Mouse (Mus musculus) forebrain, postnatal 0 days (tissue): ENCODE data around the gene Bid. TPM values are rescaled to one million over a fixed set of nuclear protein-coding genes. Genes with fewer than 3 reads are reported as not detected.
"Not testable (repeated sequence)": the region's sequence is repeated elsewhere in the genome, so short reads cannot be mapped to it uniquely, and the experiment has no call there.

ENCODE experiments used
- ATAC-seq: fragments of 200-750 bp; cut with Nextera tagmentation; 2 replicates; pipeline ENCODE4 v1.8.0; 2017; ENCODE audit warnings: mild to moderate bottlenecking, moderate library complexity
- DNase-seq: peaks from one replicate; pipeline ENCODE4 v3.0.0-alpha.2; 2015
- H3K27ac ChIP-seq: fragments of 300-500 bp; sonication (generic); 2 replicates; pipeline ENCODE4 v1.5.1; 2014; ENCODE audit warnings: low read depth, mild to moderate bottlenecking, antibody characterized with exemption, low read length, moderate library complexity, mixed read lengths
- H3K27me3 ChIP-seq: fragments of 300-500 bp; sonication (generic); 2 replicates; pipeline ENCODE4 v1.6.1; 2014; ENCODE audit warnings: mild to moderate bottlenecking, low read length, mixed read lengths; ENCODE audit not compliant: insufficient read depth
- H3K36me3 ChIP-seq: fragments of 300-500 bp; sonication (generic); 2 replicates; pipeline ENCODE4 v1.6.1; 2014; ENCODE audit warnings: mild to moderate bottlenecking, moderate library complexity; ENCODE audit not compliant: insufficient read depth
- H3K4me1 ChIP-seq: fragments of 300-500 bp; sonication (generic); 2 replicates; pipeline ENCODE4 v1.6.1; 2014; ENCODE audit warnings: antibody characterized with exemption; ENCODE audit not compliant: insufficient read depth
- H3K4me2 ChIP-seq: fragments of 300-500 bp; sonication (generic); 2 replicates; pipeline ENCODE4 v1.6.1; 2014; ENCODE audit warnings: low read depth, mild to moderate bottlenecking, moderate library complexity
- H3K4me3 ChIP-seq: fragments of 300-500 bp; sonication (generic); 2 replicates; pipeline ENCODE4 v1.5.1; 2014; ENCODE audit warnings: low read depth, low read length, mixed read lengths
- H3K9ac ChIP-seq: fragments of 300-500 bp; sonication (generic); 2 replicates; pipeline ENCODE4 v1.6.1; 2014; ENCODE audit warnings: mild to moderate bottlenecking
- H3K9me3 ChIP-seq: fragments of 300-500 bp; sonication (generic); 2 replicates; pipeline ENCODE4 v1.6.1; 2016; ENCODE audit warnings: low read length
- CTCF ChIP-seq: sonication (generic); IDR thresholded peaks from 2 replicates; pipeline ENCODE4 v1.5.1; 2016; ENCODE audit warnings: antibody characterized with exemption, control low read depth, low read depth
- WGBS: fragments of 180-500 bp; shearing (Covaris S2); extraction: QIAGEN DNeasy Blood & Tissue Kit; methylation state at CpG from one replicate; pipeline ENCODE4 v1.1.7; 2014; 5-methylcytosine and 5-hydroxymethylcytosine counted together
- polyA plus RNA-seq: library from polyadenylated mRNA; unstranded; fragments of >200 nt; fragmentation: Nextera tagmentation; extraction: Ambion mirVana; gene quantifications from 2 replicates; pipeline ENCODE4 v1.2.1, GENCODE M21; 2015
- total RNA-seq: library from RNA; depleted of rRNA; stranded (reverse); fragments of >200 nt; gene quantifications from 2 replicates; pipeline ENCODE4 v1.2.3, GENCODE M21; 2014

The Bid gene
- total and polyA plus RNA-seq, 2 experiments from 2014 or later: 26.9 to 44.9 TPM

DNA sequence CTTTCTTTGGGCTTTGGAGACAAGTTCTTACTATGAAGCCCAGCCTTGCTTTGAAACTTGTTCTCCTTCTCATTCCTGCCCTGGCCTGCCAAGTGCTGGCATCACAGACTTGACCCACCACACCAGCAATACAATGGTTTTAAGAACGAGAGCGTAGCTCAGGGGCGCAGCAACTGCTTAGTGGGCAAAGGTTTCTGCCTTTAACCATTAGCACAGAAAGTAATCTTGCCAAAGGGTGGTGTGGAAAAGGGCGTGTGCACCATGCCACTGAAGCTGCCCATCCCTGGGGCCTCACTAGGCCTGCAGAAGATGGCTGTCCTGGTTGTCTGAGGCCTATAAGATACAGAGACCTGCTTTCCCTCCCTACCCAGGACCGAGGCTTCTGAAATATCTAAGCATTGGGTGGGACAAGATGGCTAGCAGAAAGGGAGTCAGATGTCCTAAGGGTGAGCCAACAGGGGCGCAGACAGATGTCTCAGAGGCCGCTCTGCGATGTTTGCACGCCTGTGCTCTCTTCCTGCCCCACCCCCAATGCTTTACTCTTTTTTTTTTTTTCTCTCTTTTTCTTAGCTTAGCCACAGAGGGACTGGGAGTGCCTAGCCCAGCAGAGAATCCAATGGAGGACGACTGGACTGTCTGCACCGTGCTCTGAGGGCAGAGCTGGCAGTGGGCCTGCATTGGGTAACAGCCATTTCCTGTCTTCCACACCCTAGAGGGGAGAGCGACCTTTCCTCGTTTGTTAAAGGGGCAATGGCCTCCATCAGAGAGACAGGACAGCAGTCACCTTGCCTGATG, 5.2 kb downstream of the Bid start:
- no peak for TF ChIP-seq CTCF
- H3K36me3 ChIP-seq: no peaks in the 10 kb centered on the region
- ATAC-seq: no peak

DNA sequence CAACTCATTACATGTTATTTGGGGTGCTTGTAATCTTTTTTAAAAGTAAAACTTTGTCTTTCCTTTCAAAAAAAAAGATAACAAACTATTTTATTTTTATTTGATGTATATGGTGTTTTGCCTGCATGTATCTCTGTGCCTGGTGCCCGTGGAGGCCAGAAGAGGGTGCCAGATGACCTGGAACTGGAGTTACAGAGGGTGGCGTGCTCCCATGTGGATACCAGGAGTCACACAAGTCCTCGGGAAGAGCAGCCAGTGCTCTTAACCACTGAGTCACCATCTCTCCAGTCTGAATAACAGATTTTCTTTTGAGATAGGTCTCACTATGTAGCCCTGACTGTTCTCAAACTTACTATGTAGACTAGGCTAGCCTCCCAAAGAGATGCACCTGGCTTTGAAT, 7.2 kb downstream of the Bid start:
- Histone ChIP-seq H3K9me3 (no peaks in the 10 kb centered on the region), H3K36me3 (no peaks in the 10 kb centered on the region), H3K27ac (no peak overlapping the region), H3K27me3 (no peaks in the 10 kb centered on the region), H3K4me1 (no peaks in the 10 kb centered on the region), H3K4me2 (no peak overlapping the region), H3K4me3 (no peak overlapping the region), H3K9ac (no peak overlapping the region)
- no peak for TF ChIP-seq CTCF
- 88% methylated on average over 3 of the region's 3 CpGs for WGBS
- no peak for DNase-seq
- no peak for ATAC-seq

More for the DNA sequence above, 5.2 kb downstream of the Bid start:
- Histone ChIP-seq H3K4me3 (no peak overlapping the region), H3K9me3 (no peaks in the 10 kb centered on the region), H3K27ac (no peak overlapping the region), H3K4me2 (no peak overlapping the region), H3K9ac (no peak overlapping the region), H3K27me3 (no peaks in the 10 kb centered on the region), H3K4me1 (peaks cover 6% of the 10 kb centered on the region; the same call in 1 of the 2 replicates)
- WGBS: 77% methylated on average over 13 of the region's 13 CpGs
- no peak for DNase-seq

DNA sequence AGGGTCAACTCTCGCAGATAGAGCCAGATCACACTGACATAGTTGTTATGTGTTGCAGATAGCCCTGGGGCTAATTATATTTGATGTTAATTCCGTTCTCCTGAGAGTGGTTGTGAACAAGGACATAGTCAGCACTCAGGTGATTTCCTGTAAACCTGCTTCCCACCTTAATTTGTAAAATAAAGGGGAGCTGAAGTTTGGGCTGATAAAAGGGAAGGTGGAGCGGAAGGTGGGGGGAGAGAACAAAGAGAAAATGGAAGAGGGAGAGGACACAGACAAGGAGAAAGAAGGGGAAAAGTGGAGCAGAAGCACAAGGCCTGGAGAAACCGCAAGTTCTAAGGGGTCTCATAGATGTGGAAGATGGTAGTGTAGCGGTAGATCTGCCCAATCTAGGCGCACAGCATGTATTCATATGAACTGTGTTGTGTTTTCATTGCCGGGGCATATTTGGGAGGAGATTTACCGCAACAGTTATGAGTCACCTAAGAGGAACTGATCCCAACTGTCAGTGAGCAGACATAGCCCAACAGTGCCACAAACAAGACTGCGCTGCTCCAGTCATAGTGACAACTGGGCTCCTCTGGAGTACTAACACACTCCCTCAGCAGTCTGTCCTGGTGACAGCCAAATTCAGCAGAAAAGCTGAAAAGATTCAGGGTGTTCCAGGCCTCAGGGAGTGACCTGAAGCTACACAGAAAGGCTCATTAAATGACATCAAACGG, 8.6 kb downstream of the Bid start:
- not testable (repeated sequence) for H3K4me1 ChIP-seq, H3K36me3 ChIP-seq, DNase-seq, H3K9ac ChIP-seq, H3K4me2 ChIP-seq, H3K27me3 ChIP-seq, H3K27ac ChIP-seq, H3K9me3 ChIP-seq, ATAC-seq, H3K4me3 ChIP-seq
- 89% methylated on average over 9 of the region's 10 CpGs for WGBS

DNA sequence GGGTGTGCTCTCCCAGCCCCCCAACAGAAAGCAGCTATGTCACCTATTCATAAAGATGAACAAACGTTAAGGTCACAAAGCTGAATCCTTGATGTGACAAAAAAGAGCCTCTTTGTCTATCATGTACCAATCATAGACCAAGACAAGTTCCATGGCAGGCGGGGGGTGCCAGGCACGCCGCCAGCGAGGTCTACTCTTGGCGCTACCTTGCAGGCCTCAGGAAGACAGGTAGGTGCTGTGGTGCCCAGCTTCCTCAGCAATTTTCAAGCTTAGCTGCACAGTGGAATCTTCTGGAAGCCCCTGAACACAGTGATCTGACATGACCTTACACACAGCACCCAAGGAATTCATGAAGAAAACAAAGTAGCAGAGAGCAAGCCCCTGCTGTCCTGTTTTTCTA, 10.1 kb downstream of the Bid start:
- Histone ChIP-seq H3K9ac (no peak overlapping the region), H3K27ac (no peak overlapping the region), H3K4me1 (no peaks in the 10 kb centered on the region), H3K9me3 (no peaks in the 10 kb centered on the region), H3K4me3 (no peak overlapping the region), H3K36me3 (no peaks in the 10 kb centered on the region), H3K27me3 (no peaks in the 10 kb centered on the region), H3K4me2 (no peak overlapping the region)
- DNase-seq (no peak), ATAC-seq (no peak)
- no peak for TF ChIP-seq CTCF
- WGBS: 93% methylated on average over 6 of the region's 6 CpGs

DNA sequence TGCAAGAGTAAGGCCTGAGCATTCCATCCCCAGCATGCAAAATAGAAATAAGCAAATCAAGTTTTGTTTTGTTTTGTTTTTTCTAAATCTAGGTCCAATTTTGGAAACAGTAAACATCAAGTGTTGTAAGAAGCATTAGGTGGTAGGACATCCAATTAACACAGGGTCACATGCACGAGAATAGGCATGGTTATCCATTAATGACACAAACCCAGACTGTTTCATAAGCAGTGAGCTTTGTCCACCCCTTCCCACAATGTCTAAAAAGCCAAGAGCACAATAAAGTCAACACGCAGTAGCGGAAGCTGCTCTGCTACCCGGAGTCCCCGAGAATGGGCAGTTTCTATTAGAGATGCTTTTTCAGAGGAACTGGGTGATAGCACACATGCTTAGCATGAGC, 11.5 kb downstream of the Bid start:
- H3K4me1 ChIP-seq: no peaks in the 10 kb centered on the region

DNA sequence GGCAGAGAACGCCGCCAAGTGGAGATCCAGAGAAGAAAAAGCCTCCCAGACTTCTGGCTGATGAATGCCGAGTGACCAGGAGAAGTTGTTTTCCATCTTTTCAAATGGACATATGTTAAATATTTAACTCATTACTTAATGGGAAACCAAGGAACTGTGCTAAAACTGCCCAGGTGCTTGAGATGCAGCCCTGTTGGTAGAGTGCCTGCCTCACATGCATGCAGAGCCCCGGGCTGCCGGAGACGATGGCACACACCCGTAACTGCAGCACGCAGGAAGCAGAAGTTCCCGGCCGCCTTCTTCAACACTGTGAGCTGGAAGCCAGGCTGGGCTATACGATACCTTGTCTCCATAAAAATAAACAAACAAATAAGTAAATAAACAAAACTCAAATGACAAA, 12.7 kb downstream of the Bid start:
- Histone ChIP-seq H3K4me1 (no peaks in the 10 kb centered on the region), H3K36me3 (no peaks in the 10 kb centered on the region), H3K9me3 (no peaks in the 10 kb centered on the region), H3K4me3 (no peak overlapping the region), H3K4me2 (no peak overlapping the region), H3K27ac (no peak overlapping the region), H3K9ac (no peak overlapping the region), H3K27me3 (no peaks in the 10 kb centered on the region)
- TF ChIP-seq CTCF: no peak
- 92% methylated on average over 11 of the region's 11 CpGs for WGBS
- DNase-seq (no peak), ATAC-seq (no peak)

More for the DNA sequence above, 11.5 kb downstream of the Bid start:
- no peak overlapping the region for H3K4me2 ChIP-seq
- H3K36me3 ChIP-seq: no peaks in the 10 kb centered on the region
- no peak for ATAC-seq
- no peak overlapping the region for H3K9ac ChIP-seq
- H3K27me3 ChIP-seq: no peaks in the 10 kb centered on the region
- TF ChIP-seq CTCF: no peak
- DNase-seq: no peak
- 78% methylated on average over 5 of the region's 5 CpGs for WGBS
- H3K27ac ChIP-seq: no peak overlapping the region
- no peak overlapping the region for H3K4me3 ChIP-seq
- no peaks in the 10 kb centered on the region for H3K9me3 ChIP-seq

DNA sequence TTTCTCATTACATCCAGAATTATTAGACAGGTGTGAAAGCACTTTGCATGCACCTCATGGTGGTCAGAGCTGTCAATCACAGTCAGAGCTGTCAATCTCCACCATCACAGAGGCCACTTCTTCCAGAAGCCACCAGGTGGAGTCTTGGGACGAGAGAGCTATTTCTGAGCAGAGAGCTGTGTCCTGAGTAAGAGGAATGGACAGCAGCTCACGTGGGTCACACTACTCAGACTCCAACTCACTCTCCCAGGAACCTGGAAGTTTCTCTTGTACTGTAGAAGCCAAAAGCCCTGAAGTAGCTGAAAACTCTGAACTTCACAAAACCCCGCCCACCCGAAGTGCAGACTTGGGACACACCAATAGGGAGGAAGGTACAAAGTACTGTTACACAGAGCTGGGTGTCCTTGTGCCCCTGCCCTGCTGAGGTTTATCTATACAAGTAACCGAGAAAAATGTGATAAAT, 13.2 kb downstream of the Bid start:
- peak; percentile 62 for TF ChIP-seq CTCF
- Histone ChIP-seq H3K4me1 (no peaks in the 10 kb centered on the region), H3K9ac (no peak overlapping the region), H3K9me3 (no peaks in the 10 kb centered on the region), H3K27ac (no peak overlapping the region), H3K4me2 (no peak overlapping the region), H3K36me3 (no peaks in the 10 kb centered on the region), H3K4me3 (no peak overlapping the region), H3K27me3 (no peaks in the 10 kb centered on the region)
- DNase-seq: no peak
- 60% methylated on average over 5 of the region's 5 CpGs for WGBS
- no peak for ATAC-seq
